Comparison of ENCODE assay signal across 22 mouse cellular contexts in the genomic region with DNA sequence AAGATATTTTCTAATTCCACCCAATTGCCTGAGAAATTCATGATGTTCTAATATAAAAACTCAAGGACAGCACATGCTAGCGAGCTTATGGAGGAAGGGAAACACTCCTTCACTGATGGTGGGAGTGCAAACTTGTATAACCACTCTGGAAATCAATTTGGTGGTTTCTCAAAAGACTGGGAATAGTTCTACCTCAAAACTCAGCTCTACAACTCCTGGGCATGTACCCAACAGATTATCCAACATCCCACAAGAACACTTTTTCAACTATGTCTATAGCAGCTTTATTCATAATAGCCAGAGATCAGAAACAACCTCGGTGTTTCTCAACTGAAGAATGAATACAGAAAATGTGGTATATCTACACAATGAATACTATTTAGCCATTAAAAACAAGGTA.
"Had no signal": no experiment of that assay in that cellular context is flagged by ENCODE, and none has a peak within 500 bp of the region (broad histone marks: within the 10 kb centered on the region; RNA-seq: fewer than 3 reads in every experiment).

No protein-coding gene starts in this region.

- ATAC-seq: hindbrain, embryonic 16.5 days; hindbrain, postnatal 0 days; inflammation-experienced regulatory T-cells, adult 6 months; intestine, embryonic 15.5 days; intestine, embryonic 16.5 days; intestine, postnatal 0 days had no signal

- DNase-seq: heart, postnatal 10 days; heart, postnatal 14 days; heart, postnatal 36 days; heart, postnatal 4 days; kidney, adult 11 months; kidney, adult 18-20 months; kidney, adult 2 months; kidney, adult 8-10 months; kidney, adult 9 months; kidney, postnatal 10 days; kidney, postnatal 14 days; kidney, postnatal 25 days; kidney, postnatal 36 days; kidney, postnatal 4 days; layer of hippocampus, adult 9-11 months; layer of hippocampus, postnatal 36 days had no signal
